Mouse (Mus musculus) Patski (cell line): Measurements from ENCODE around the gene Ddhd1. TPM values are rescaled to one million over a fixed set of nuclear protein-coding genes. Genes with fewer than 3 reads are reported as not detected.

Experiments
- ATAC-seq: fragments of 100-300 bp; one replicate; pipeline ENCODE4 v1.8.0; 2021
- CTCF ChIA-PET: fragments of 350-600 bp; sonication (Branson Sonifier 250); formaldehyde crosslinking; loops from one replicate; lab custom pipeline; 2022; ENCODE audit warnings: inconsistent platforms; lab: Charles Lee
- POLR2A ChIA-PET: fragments of 350-600 bp; sonication (Branson Sonifier 250); formaldehyde crosslinking; loops from one replicate; lab custom pipeline; 2022; ENCODE audit warnings: antibody characterized with exemption, inconsistent platforms; lab: Charles Lee
- DNase-seq: peaks from one replicate; pipeline ENCODE4 v3.0.0-alpha.2; 2011; ENCODE audit warnings: low read depth, low spot score
- H3K27me3 ChIP-seq: fragments of 371-371 bp; one replicate; pipeline ENCODE4 v1.5.1; 2021
- CTCF ChIP-seq: fragments of 100-300 bp; IDR thresholded peaks from one replicate; pipeline ENCODE4 v1.5.1; 2021
- in situ Hi-C: fragments of 300-500 bp; cut with MboI; formaldehyde crosslinking; loops from 3 replicates; pipeline ENCODE4 v1.11.1; 2018; ENCODE audit warnings: low pct_unique_long_range_greater_than_20kb, mixed read lengths
- polyA plus RNA-seq: library from polyadenylated mRNA; unstranded; gene quantifications from one replicate; pipeline ENCODE4 v1.2.3, GENCODE M21; 2021

Ddhd1 gene
- polyA plus RNA-seq, 1 experiment from 2014 or later: 30.9 TPM

GRCm38 (mm10) chr14:45668325-45668724 lies 10.4 kb upstream of the Ddhd1 start:
- TF ChIP-seq CTCF: no peak
- POLR2A ChIA-PET: no interaction called here
- DNase-seq (no peak), ATAC-seq (no peak)
- CTCF ChIA-PET: no interaction called here
- peaks cover 12% of the 10 kb centered on the region for H3K27me3 ChIP-seq
- in situ Hi-C loops: no loop called here

GRCm38 (mm10) chr14:45667231-45667630 lies 9.3 kb upstream of the Ddhd1 start:
- H3K27me3 ChIP-seq: peaks cover 12% of the 10 kb centered on the region
- no peak for TF ChIP-seq CTCF
- ATAC-seq (no peak), DNase-seq (no peak)
- in situ Hi-C loops: no loop called here
- CTCF ChIA-PET: no interaction called here
- POLR2A ChIA-PET: interaction anchor here (0.7 to 0.8 kb wide), 2 partner anchors 14 to 180 kb away, joined by 3 read pairs; no protein-coding TSS in a partner anchor

GRCm38 (mm10) chr14:45661575-45661974 lies 3.6 kb upstream of the Ddhd1 start:
- ChIA-PET POLR2A (no interaction called here), CTCF (no interaction called here)
- DNase-seq (no peak), ATAC-seq (no peak)
- no peak for TF ChIP-seq CTCF
- peaks cover 1% of the 10 kb centered on the region for H3K27me3 ChIP-seq
- in situ Hi-C loops: no loop called here

GRCm38 (mm10) chr14:45660315-45660714 lies 2.4 kb upstream of the Ddhd1 start:
- DNase-seq (no peak), ATAC-seq (no peak)
- ChIA-PET POLR2A (no interaction called here), CTCF (no interaction called here)
- in situ Hi-C loops: no loop called here
- no peaks in the 10 kb centered on the region for H3K27me3 ChIP-seq
- TF ChIP-seq CTCF: no peak

GRCm38 (mm10) chr14:45656831-45657640 lies 907 bp downstream of the Ddhd1 start:
- in situ Hi-C loops: no loop called here
- peak; percentile 38 for ATAC-seq
- no peak for TF ChIP-seq CTCF

GRCm38 (mm10) chr14:45654876-45655416 lies 3.0 kb downstream of the Ddhd1 start:
- H3K27me3 ChIP-seq: no peaks in the 10 kb centered on the region
- ChIA-PET POLR2A (interaction anchor here (0.6 kb wide), 1 partner anchor 16 kb away, joined by 3 read pairs; no protein-coding TSS in a partner anchor), CTCF (no interaction called here)
- in situ Hi-C loops: no loop called here
- TF ChIP-seq CTCF: no peak
- DNase-seq: no peak
- no peak for ATAC-seq

More at GRCm38 (mm10) chr14:45656831-45657640, 907 bp downstream of the Ddhd1 start:
- no peaks in the 10 kb centered on the region for H3K27me3 ChIP-seq
- ChIA-PET POLR2A (interaction anchor here (1.3 kb wide), 1 partner anchor 113 kb away, joined by 3 read pairs; no protein-coding TSS in a partner anchor), CTCF (interaction anchor here (0.8 to 2.0 kb wide), 6 partner anchors 33 to 328 kb away, joined by 3 to 7 read pairs (median 4); partner anchors contain the start of gene Psmc6)
- no peak for DNase-seq

- H3K27me3 ChIP-seq: no peaks in the 10 kb centered on the region
- in situ Hi-C loops: no loop called here
- ATAC-seq (no peak), DNase-seq (no peak)
- CTCF ChIA-PET: interaction anchor here (1.2 to 1.4 kb wide), 2 partner anchors 24 to 33 kb away, joined by 3 read pairs; no protein-coding TSS in a partner anchor
- POLR2A ChIA-PET: interaction anchor here (1.0 kb wide), 1 partner anchor 14 kb away, joined by 3 read pairs; no protein-coding TSS in a partner anchor
- no peak for TF ChIP-seq CTCF
Observed at GRCm38 (mm10) chr14:45653756-45654155, 4.2 kb downstream of the Ddhd1 start.

- ChIA-PET POLR2A (interaction anchor here (0.6 kb wide), 3 partner anchors 33 to 83 kb away, joined by 3 to 4 read pairs (median 4); no protein-coding TSS in a partner anchor), CTCF (no interaction called here)
- no peak for TF ChIP-seq CTCF
- ATAC-seq (no peak), DNase-seq (no peak)
- H3K27me3 ChIP-seq: no peaks in the 10 kb centered on the region
- in situ Hi-C loops: no loop called here
Observed at GRCm38 (mm10) chr14:45648999-45649818, 8.7 kb downstream of the Ddhd1 start.

GRCm38 (mm10) chr14:45648144-45648543 lies 9.8 kb downstream of the Ddhd1 start:
- ATAC-seq (no peak), DNase-seq (no peak)
- TF ChIP-seq CTCF: no peak
- ChIA-PET CTCF (interaction anchor here (0.6 to 1.4 kb wide), 2 partner anchors 10 to 55 kb away, joined by 3 to 6 read pairs; no protein-coding TSS in a partner anchor), POLR2A (interaction anchor here (0.6 kb wide), 2 partner anchors 58 to 82 kb away, joined by 4 read pairs; no protein-coding TSS in a partner anchor)
- in situ Hi-C loops: no loop called here
- H3K27me3 ChIP-seq: no peaks in the 10 kb centered on the region

- CTCF ChIA-PET: interaction anchor here (0.6 to 1.4 kb wide), 3 partner anchors 9 to 55 kb away, joined by 3 to 6 read pairs (median 3); partner anchors contain the start of gene Ddhd1
- POLR2A ChIA-PET: no interaction called here
Observed at GRCm38 (mm10) chr14:45647632-45648031, 10.3 kb downstream of the Ddhd1 start.

More at GRCm38 (mm10) chr14:45647632-45648031, 10.3 kb downstream of the Ddhd1 start:
- TF ChIP-seq CTCF: no peak
- no peaks in the 10 kb centered on the region for H3K27me3 ChIP-seq
- DNase-seq: no peak
- in situ Hi-C loops: no loop called here
- ATAC-seq: no peak
